Comparison of ENCODE assay signal across 9 mouse cellular contexts in the genomic region with DNA sequence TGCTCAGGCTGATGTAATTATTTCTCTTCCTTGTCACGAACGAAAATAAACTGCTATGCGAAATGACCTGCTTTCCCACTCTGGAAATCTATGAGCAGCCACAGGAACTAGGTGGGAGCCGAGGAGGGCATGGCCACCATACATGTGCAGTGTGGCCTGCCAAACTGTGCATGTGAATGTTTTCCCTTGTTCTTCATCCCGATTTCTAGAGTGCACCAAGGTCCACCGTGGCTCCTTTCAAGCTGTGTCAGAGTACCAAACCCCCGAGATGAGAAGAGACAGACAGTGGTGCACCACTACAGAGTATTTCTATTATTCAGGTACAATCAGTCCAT. TPM values are rescaled to one million over a fixed set of nuclear protein-coding genes. Genes with fewer than 3 reads are reported as not detected.
DNase-seq lines count a peak whose midpoint lies in the region; ATAC-seq lines count a peak whose summit lies in the region.
"Had no signal": no experiment of that assay in that cellular context is flagged by ENCODE, and none has a peak within 500 bp of the region (broad histone marks: within the 10 kb centered on the region; RNA-seq: fewer than 3 reads in every experiment).

No protein-coding gene starts in this region.

- peak overlapping the region; percentile 57 for H3K4me3 ChIP-seq in forebrain, embryonic 15.5 days
- H3K4me3 ChIP-seq in midbrain, embryonic 16.5 days (ENCODE audit: low read depth, low read length) = peak overlapping the region; percentile 67

- peaks cover 6% of the 10 kb centered on the region for H3K4me1 ChIP-seq in forebrain, embryonic 15.5 days
- peaks cover 7% of the 10 kb centered on the region for H3K4me1 ChIP-seq in midbrain, embryonic 16.5 days (ENCODE audit: control insufficient read depth, insufficient read depth, low read length)

- peak overlapping the region; percentile 90 for H3K4me2 ChIP-seq in forebrain, embryonic 15.5 days (replicated peaks)
- H3K4me2 ChIP-seq in midbrain, embryonic 16.5 days (ENCODE audit: low read length) = peak overlapping the region; percentile 59

- no peak for DNase-seq in cerebellum, adult 9-10 months
- peak; percentile 18 to 29 for DNase-seq in left cerebral cortex, adult 8-10 months (ENCODE audit: low spot score in 2 of 2)
- no peak for DNase-seq in left cerebral cortex, postnatal 25 days (ENCODE audit: low spot score in 2 of 2)
- no peak for DNase-seq in ovary, adult 18-20 months (ENCODE audit: low spot score)
- DNase-seq in adrenal gland, postnatal 4 days (ENCODE audit: low spot score in 2 of 2) = no peak
- DNase-seq: lung, adult 2 months had no signal

- peak overlapping the region; percentile 70 for H3K9ac ChIP-seq in forebrain, embryonic 15.5 days (replicated peaks)
- peak overlapping the region; percentile 90 for H3K9ac ChIP-seq in midbrain, embryonic 16.5 days (ENCODE audit: low read depth, low read length)

- H3K27me3 ChIP-seq in forebrain, embryonic 15.5 days = peaks cover 4% of the 10 kb centered on the region; the same call in 1 of the 2 replicates
- no peaks in the 10 kb centered on the region for H3K27me3 ChIP-seq in midbrain, embryonic 16.5 days (ENCODE audit: control insufficient read depth, insufficient read depth, low read depth, low read length)

- H3K9me3 ChIP-seq in forebrain, embryonic 15.5 days = no peaks in the 10 kb centered on the region
- H3K9me3 ChIP-seq in midbrain, embryonic 16.5 days (replicated peaks; ENCODE audit: control insufficient read depth, low read length, poor library complexity, severe bottlenecking) = no peaks in the 10 kb centered on the region

- 11% methylated on average over 7 of the region's 7 CpGs for WGBS in forebrain, embryonic 15.5 days
- WGBS in midbrain, embryonic 16.5 days = 9% methylated on average over 7 of the region's 7 CpGs

- H3K36me3 ChIP-seq in forebrain, embryonic 15.5 days = no peaks in the 10 kb centered on the region
- H3K36me3 ChIP-seq in midbrain, embryonic 16.5 days (ENCODE audit: control insufficient read depth, insufficient read depth, low read length) = no peaks in the 10 kb centered on the region

- intact Hi-C loops in left cerebral cortex, postnatal 25 days (cut with DNase I) = loop anchor here (2.0 kb wide), 1 partner anchor 31 kb away; no protein-coding TSS in a partner anchor

- H3K27ac ChIP-seq in forebrain, embryonic 15.5 days (replicated peaks) = peak overlapping the region; percentile 70; the same call in 1 of the 2 replicates
- peak overlapping the region; percentile 92 for H3K27ac ChIP-seq in midbrain, embryonic 16.5 days (ENCODE audit: low read length)

- ATAC-seq in cerebellum, adult (ENCODE audit: insufficient number of reproducible peaks, low FRiP score, low TSS enrichment) = 0 out of 2 replicates have a peak, but pooled peaks have one; percentile 50
- ATAC-seq in forebrain, embryonic 15.5 days (replicated peaks) = peak; percentile 53
- peak; percentile 69 for ATAC-seq in midbrain, embryonic 16.5 days

RNA-seq across cellular contexts. Expression of a gene that starts 0.2 kb away (rescaled TPM):
- total RNA-seq in left cerebral cortex, adult 8-10 months (2022) = 10 to 100 TPM; 11.7 to 14.8 (median 12.9) TPM
- total RNA-seq in left cerebral cortex, postnatal 25 days (2021) = 10 to 100 TPM; 11.6 to 13.8 TPM
- polyA plus RNA-seq in forebrain, embryonic 15.5 days (2015; fragmentation: Nextera tagmentation; extraction: Ambion mirVana) = 3.3 and 3.4 TPM in 2 replicates
- 11.8 and 15.4 TPM in 2 replicates for polyA plus RNA-seq in midbrain, embryonic 16.5 days (2015; fragmentation: Nextera tagmentation; extraction: Ambion mirVana)
- under 1 TPM; 0.23 to 0.28 TPM for total RNA-seq in adrenal gland, postnatal 4 days (2021)
- polyA plus RNA-seq: lung, adult 2 months had no signal

RNA-seq across cellular contexts. Expression of a gene that starts 45.8 kb away (rescaled TPM):
- total RNA-seq in left cerebral cortex, adult 8-10 months (2022) = 1 to 10 TPM in 2 of 4 experiments, under 1 TPM in 1, not detected in 1; 0.63 to 1.2 (median 1.1) TPM
- 1 to 10 TPM in 1 of 2 experiments, under 1 TPM in 1; 0.71 to 1.1 TPM for total RNA-seq in left cerebral cortex, postnatal 25 days (2021)
- 0.60 and 1.2 TPM in 2 replicates for polyA plus RNA-seq in forebrain, embryonic 15.5 days (2015; fragmentation: Nextera tagmentation; extraction: Ambion mirVana)
- polyA plus RNA-seq in midbrain, embryonic 16.5 days (2015; fragmentation: Nextera tagmentation; extraction: Ambion mirVana) = 2.0 and 2.3 TPM in 2 replicates
- 10 to 100 TPM in 1 of 2 experiments, 1 to 10 TPM in 1; 3.2 to 46.4 TPM for total RNA-seq in adrenal gland, postnatal 4 days (2021)

Comparison
In these comparisons a context has a peak if more than half of its experiments do, and no peak if none do; other contexts are left out.
1. DNase-seq: peak in left cerebral cortex, adult 8-10 months (2 of 2); none in cerebellum, adult 9-10 months (single experiment), left cerebral cortex, postnatal 25 days (0 of 2), ovary, adult 18-20 months (single experiment) and adrenal gland, postnatal 4 days (0 of 2).
2. RNA of a gene that starts 0.2 kb away (total RNA-seq): 11.6 to 13.8 TPM in left cerebral cortex, postnatal 25 days and 11.7 to 14.8 TPM in left cerebral cortex, adult 8-10 months; 0.23 to 0.28 TPM in adrenal gland, postnatal 4 days; every median in the first group is over 4 times any median in the second.
3. Peak in every context shown above with its lines, with median percentiles within 50 percentile points of each other: ATAC-seq.